Mouse (Mus musculus): ENCODE measurements at regions not wholly inside any gene's neighbourhood (a gene's known extent, or its start where the extent isn't known, plus 50 kb on each side); places are given as distances from the start of the nearest gene placed in this dataset.

- intact Hi-C loops (cut with DNase I), result no loop called here
Measured at GRCm38 (mm10) chr10:126502013-126502688, 399.0 kb downstream of the Atp23 start.

GRCm38 (mm10) chr10:126498726-126499125 lies 402.4 kb downstream of the Atp23 start:
- intact Hi-C loops (cut with DNase I), result no loop called here

GRCm38 (mm10) chr10:126493734-126494133 lies 407.4 kb downstream of the Atp23 start:
- intact Hi-C loops (cut with DNase I), result no loop called here

GRCm38 (mm10) chr10:126492211-126492610 lies 408.9 kb downstream of the Atp23 start:
- intact Hi-C loops (cut with DNase I), result no loop called here

- intact Hi-C loops (cut with DNase I), result no loop called here
Measured at GRCm38 (mm10) chr10:126485129-126485528, 416.0 kb downstream of the Atp23 start.

- intact Hi-C loops (cut with DNase I), result no loop called here
Measured at GRCm38 (mm10) chr10:126483479-126483878, 417.7 kb downstream of the Atp23 start.

GRCm38 (mm10) chr10:126480382-126480781 lies 420.8 kb downstream of the Atp23 start:
- intact Hi-C loops (cut with DNase I), result no loop called here

GRCm38 (mm10) chr10:126479743-126480142 lies 421.4 kb downstream of the Atp23 start:
- intact Hi-C loops (cut with DNase I), result no loop called here

GRCm38 (mm10) chr10:126473050-126473719 lies 428.0 kb downstream of the Atp23 start:
- intact Hi-C loops (cut with DNase I), result no loop called here

- intact Hi-C loops (cut with DNase I), result no loop called here
Measured at GRCm38 (mm10) chr10:126470838-126471491, 430.2 kb downstream of the Atp23 start.

GRCm38 (mm10) chr10:126462770-126463169 lies 438.4 kb downstream of the Atp23 start:
- intact Hi-C loops (cut with DNase I), result no loop called here

- intact Hi-C loops (cut with DNase I), result no loop called here
Measured at GRCm38 (mm10) chr10:126458523-126458922, 442.6 kb downstream of the Atp23 start.

- intact Hi-C loops (cut with DNase I), result no loop called here
Measured at GRCm38 (mm10) chr10:126452757-126453528, 448.2 kb downstream of the Atp23 start.

- intact Hi-C loops (cut with DNase I), result no loop called here
Measured at GRCm38 (mm10) chr10:126452057-126452622, 449.0 kb downstream of the Atp23 start.

- intact Hi-C loops (cut with DNase I), result no loop called here
Measured at GRCm38 (mm10) chr10:126431222-126431621, 465.3 kb downstream of the Lrig3 start.

- intact Hi-C loops (cut with DNase I), result no loop called here
Measured at GRCm38 (mm10) chr10:126430346-126430745, 464.4 kb downstream of the Lrig3 start.

GRCm38 (mm10) chr10:126429502-126429901 lies 463.5 kb downstream of the Lrig3 start:
- intact Hi-C loops (cut with DNase I), result no loop called here

- intact Hi-C loops (cut with DNase I), result no loop called here
Measured at GRCm38 (mm10) chr10:126422066-126422465, 456.1 kb downstream of the Lrig3 start.

GRCm38 (mm10) chr10:126413786-126414185 lies 447.8 kb downstream of the Lrig3 start:
- intact Hi-C loops (cut with DNase I), result no loop called here

GRCm38 (mm10) chr10:126392235-126392634 lies 426.3 kb downstream of the Lrig3 start:
- intact Hi-C loops (cut with DNase I), result no loop called here

- intact Hi-C loops (cut with DNase I), result no loop called here
Measured at GRCm38 (mm10) chr10:126391770-126392169, 425.8 kb downstream of the Lrig3 start.

Data from adrenal gland (tissue).